Mouse (Mus musculus) G1E (cell line): ENCODE measurements around the gene Ereg.

Experiments
- CTCF ChIP-seq: IDR thresholded peaks from 2 replicates; pipeline ENCODE4 v1.5.1; 2012; ENCODE audit warnings: low read depth, low read length, inconsistent platforms, mixed read lengths
- GATA1 ChIP-seq: IDR thresholded peaks from 2 replicates; pipeline ENCODE4 v1.6.1; 2012; ENCODE audit warnings: borderline replicate concordance, low read length, inconsistent platforms, mixed read lengths

DNA sequence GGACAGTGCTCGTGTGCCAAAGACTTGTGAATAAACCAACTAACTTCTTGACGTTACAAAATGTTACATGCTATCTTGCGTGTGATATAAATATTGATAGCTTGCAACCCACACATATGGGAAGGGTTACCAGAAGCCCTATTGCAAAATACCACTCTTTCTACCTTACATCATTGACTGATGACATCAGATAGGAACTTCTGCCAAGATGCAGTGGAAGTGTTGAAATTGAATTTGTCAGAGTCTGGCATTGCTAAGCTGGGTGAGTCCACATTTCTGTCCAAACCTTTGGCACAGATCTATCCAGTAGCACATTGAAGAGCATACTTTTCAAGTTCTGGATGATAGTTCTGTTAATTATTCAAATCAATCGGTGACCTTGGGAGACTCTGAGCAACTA is 37.8 kb upstream of the Ereg start:
- TF ChIP-seq CTCF = no peak
- no peak for TF ChIP-seq GATA1
